Mouse (Mus musculus) hindbrain, embryonic 15.5 days (tissue): ENCODE measurements around the gene Senp3. TPM values are rescaled to one million over a fixed set of nuclear protein-coding genes. Genes with fewer than 3 reads are reported as not detected.
A peak's percentile ranks its signal among the peaks of the same experiment; 100 is the strongest.

Experiments used
- ATAC-seq: fragments of 200-750 bp; cut with Nextera tagmentation; 2 replicates; pipeline ENCODE4 v1.8.0; 2017; ENCODE audit warnings: low read depth, moderate number of reproducible peaks, moderate TSS enrichment; ENCODE audit not compliant: low FRiP score
- H3K27ac ChIP-seq: fragments of 300-500 bp; sonication (generic); replicated peaks from 2 replicates; pipeline ENCODE4 v1.5.1; 2015; ENCODE audit warnings: mild to moderate bottlenecking, inconsistent platforms
- H3K27me3 ChIP-seq: fragments of 300-500 bp; sonication (generic); 2 replicates; pipeline ENCODE4 v1.6.1; 2015; ENCODE audit warnings: control low read depth, inconsistent platforms
- H3K36me3 ChIP-seq: fragments of 300-500 bp; sonication (generic); 2 replicates; pipeline ENCODE4 v1.6.1; 2015; ENCODE audit warnings: control low read depth, inconsistent platforms
- H3K4me1 ChIP-seq: fragments of 300-500 bp; sonication (generic); replicated peaks from 2 replicates; pipeline ENCODE4 v1.6.1; 2015; ENCODE audit warnings: control low read depth, inconsistent platforms
- H3K4me2 ChIP-seq: fragments of 300-500 bp; sonication (generic); 2 replicates; pipeline ENCODE4 v1.6.1; 2015; ENCODE audit warnings: moderate library complexity, mild to moderate bottlenecking, inconsistent platforms
- H3K4me3 ChIP-seq: fragments of 300-500 bp; sonication (generic); 2 replicates; pipeline ENCODE4 v1.5.1; 2015; ENCODE audit warnings: mild to moderate bottlenecking, inconsistent platforms
- H3K9ac ChIP-seq: fragments of 300-500 bp; sonication (generic); 2 replicates; pipeline ENCODE4 v1.6.1; 2015; ENCODE audit warnings: inconsistent platforms
- H3K9me3 ChIP-seq: fragments of 300-500 bp; sonication (generic); 2 replicates; pipeline ENCODE4 v1.6.1; 2016; ENCODE audit warnings: control low read depth, inconsistent platforms
- WGBS: fragments of 180-500 bp; shearing (Covaris S2); methylation state at CpG from one replicate; pipeline ENCODE4 v1.1.7; 2015; 5-methylcytosine and 5-hydroxymethylcytosine counted together
- polyA plus RNA-seq: library from polyadenylated mRNA; unstranded; fragments of >200 nt; fragmentation: Nextera tagmentation; extraction: Ambion mirVana; gene quantifications from 2 replicates; pipeline ENCODE4 v1.2.1, GENCODE M21; 2015

Senp3 gene
- polyA plus RNA-seq, 1 experiment from 2014 or later, result 103 TPM

DNA sequence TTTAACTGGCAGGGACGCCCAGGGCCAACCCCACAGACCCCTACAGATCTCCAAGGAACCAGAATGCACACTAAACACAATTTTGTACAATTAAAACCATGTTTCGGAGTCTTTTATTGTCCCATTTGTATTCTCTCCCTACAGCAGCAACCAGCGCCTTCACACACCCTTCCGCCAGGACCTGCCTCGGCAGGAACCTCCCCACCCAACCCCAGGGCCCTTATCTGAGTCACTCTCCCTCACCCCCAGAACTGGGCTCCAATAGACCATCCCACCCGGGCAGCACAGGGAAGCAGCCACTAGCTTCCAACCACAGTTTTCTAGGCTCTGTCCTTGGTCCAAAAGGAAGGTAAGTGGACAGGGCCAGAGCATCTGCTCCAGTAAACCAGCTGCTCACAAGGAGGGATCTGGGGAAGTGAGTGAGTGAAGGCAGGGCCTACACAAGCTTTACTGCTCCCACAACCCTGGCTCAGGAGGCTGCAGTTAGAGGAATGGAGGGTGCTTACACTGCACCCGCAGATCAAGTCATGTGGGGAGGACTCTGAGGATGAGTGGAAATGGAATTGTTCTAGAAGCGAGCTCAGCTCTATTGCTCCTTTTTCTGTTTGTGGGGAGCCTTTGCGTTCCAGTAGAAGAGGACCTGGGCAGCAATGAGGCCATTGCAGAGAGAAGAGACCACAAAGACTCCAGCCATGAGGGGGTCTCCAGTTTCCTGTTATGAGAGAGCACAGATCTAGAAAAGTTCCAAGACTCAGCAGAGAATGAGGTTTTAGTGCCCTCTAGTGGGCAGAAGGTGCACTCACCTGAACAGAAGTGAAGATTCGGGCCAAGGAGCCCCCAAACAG is 25.0 kb downstream of the Senp3 start:
- ATAC-seq, result 0 out of 2 replicates have a peak, but pooled peaks have one; percentile 14
- H3K27ac ChIP-seq, result no peak overlapping the region
- H3K4me3 ChIP-seq, result no peak overlapping the region
- peaks cover 42% of the 10 kb centered on the region for H3K36me3 ChIP-seq
- H3K4me2 ChIP-seq, result no peak overlapping the region
- H3K4me1 ChIP-seq, result peaks cover 26% of the 10 kb centered on the region
- H3K9me3 ChIP-seq, result no peaks in the 10 kb centered on the region
- WGBS, result 80% methylated on average over 10 of the region's 10 CpGs
- no peak overlapping the region for H3K9ac ChIP-seq
- H3K27me3 ChIP-seq, result no peaks in the 10 kb centered on the region

DNA sequence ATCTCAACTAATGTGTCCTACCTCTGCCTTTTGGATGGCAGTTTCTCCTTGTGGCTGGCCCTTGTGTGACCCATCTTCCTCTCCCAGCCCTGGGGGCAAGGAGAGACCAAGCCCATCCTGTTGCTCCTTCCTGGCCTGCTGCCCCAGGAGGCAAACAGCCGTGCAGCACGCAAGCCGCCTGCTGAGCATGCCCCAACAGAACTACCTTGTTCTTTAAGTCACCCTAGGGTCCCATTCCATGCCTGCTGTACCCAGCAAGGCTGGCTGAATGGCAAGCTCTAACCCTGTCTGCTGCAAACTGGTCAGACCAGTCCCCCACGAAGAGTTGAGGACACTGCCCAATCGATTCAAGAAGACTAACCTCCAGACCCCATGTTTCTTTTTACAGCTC is 25.8 kb downstream of the Senp3 start:
- Histone ChIP-seq H3K9me3 (no peaks in the 10 kb centered on the region), H3K27ac (no peak overlapping the region), H3K36me3 (peaks cover 49% of the 10 kb centered on the region), H3K27me3 (no peaks in the 10 kb centered on the region), H3K9ac (no peak overlapping the region), H3K4me3 (no peak overlapping the region), H3K4me2 (no peak overlapping the region), H3K4me1 (peaks cover 19% of the 10 kb centered on the region)
- WGBS, result 77% methylated on average over 5 of the region's 5 CpGs
- ATAC-seq, result no peak

DNA sequence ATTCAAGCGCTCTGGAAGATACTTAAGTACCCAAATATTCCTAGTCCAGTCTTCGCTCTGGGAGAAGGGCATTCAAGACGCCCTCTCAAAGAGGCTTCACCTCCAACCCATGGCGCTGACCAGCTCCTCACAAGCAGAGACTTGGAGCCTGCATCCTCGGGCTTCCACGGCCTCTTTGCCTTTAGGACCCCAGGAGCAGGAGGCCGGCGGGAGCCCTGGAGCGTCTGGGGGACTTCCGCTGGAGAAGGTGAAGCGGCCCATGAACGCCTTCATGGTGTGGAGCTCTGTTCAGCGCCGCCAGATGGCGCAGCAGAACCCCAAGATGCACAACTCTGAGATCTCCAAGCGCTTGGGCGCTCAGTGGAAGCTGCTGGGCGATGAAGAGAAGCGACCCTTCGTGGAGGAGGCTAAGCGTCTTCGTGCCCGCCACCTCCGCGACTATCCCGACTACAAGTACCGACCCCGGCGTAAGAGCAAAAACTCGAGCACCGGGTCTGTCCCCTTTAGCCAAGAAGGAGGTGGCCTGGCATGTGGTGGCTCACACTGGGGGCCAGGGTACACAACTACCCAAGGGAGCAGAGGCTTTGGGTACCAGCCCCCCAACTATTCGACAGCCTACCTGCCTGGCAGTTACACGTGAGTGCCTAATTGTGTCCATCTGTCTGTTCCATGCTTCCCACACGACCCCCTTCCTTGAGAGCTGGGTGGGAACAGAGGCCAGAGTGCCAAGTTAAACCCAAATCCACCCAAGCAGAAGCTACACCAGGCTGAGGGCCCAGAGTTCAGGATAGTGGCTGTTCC is 26.4 kb downstream of the Senp3 start, which contains the start of gene Sox15:
TSS of gene Sox15 (plus strand) at position 51 of the 801 bp plus-strand sequence.
- Histone ChIP-seq H3K9ac (no peak within 1 kb of the TSS), H3K36me3 (peaks cover 55% of the 10 kb centered on the region), H3K27ac (no peak within 1 kb of the TSS), H3K4me1 (peaks cover 13% of the 10 kb centered on the region), H3K4me2 (no peak within 1 kb of the TSS), H3K27me3 (no peaks in the 10 kb centered on the region), H3K9me3 (no peaks in the 10 kb centered on the region), H3K4me3 (no peak within 1 kb of the TSS)
- WGBS, result 24% methylated on average over 34 of the region's 34 CpGs
- ATAC-seq, result peak; percentile 65

DNA sequence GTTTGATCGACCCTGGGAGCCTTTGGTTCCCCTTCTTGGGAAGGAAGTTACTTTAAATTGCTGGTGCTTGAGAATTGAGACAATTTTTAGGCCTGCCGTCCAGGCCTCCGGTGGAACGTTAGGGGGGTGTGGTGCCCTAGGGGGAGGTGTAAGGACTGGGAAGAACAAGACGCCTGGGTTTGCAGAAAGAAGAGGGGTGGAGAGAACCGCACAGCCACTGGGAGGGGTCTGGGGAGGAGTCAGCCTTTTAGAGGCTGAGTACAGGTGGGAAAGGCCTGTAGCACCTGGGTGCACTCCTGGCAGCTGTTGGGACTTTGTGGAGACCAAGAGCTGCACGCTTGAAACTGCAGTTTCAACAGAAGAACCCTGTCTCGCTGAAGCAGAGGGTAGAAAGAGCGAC is 27.1 kb downstream of the Senp3 start:
- 52% methylated on average over 9 of the region's 9 CpGs for WGBS
- H3K9me3 ChIP-seq, result no peaks in the 10 kb centered on the region
- H3K4me3 ChIP-seq, result no peak overlapping the region
- no peak for ATAC-seq
- no peaks in the 10 kb centered on the region for H3K27me3 ChIP-seq
- no peak overlapping the region for H3K27ac ChIP-seq
- no peak overlapping the region for H3K4me2 ChIP-seq
- peaks cover 11% of the 10 kb centered on the region for H3K4me1 ChIP-seq
- no peak overlapping the region for H3K9ac ChIP-seq
- H3K36me3 ChIP-seq, result peaks cover 62% of the 10 kb centered on the region

DNA sequence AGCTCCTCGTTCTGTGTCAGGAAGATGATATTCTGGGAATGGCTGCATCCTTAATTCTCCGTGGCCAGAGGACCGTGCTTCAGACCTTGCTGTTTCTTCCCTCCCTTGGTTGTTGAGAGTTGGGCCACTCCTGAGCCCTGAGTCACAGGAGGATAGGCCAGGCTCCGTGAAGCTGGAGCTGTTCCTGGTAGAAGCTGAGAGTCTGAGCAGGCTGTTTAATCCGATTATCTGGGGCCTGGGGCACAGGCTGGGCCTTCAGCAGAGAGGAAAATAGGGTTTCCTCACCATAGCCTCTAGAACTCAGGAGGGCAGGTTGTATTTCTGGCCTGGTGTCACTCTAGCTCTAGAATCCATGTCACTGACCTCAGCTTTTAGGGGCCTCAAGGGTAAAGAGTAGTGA is 28.5 kb downstream of the Senp3 start:
- Histone ChIP-seq H3K4me2 (no peak overlapping the region), H3K36me3 (peaks cover 68% of the 10 kb centered on the region), H3K27ac (no peak overlapping the region), H3K4me3 (no peak overlapping the region), H3K9ac (no peak overlapping the region), H3K27me3 (no peaks in the 10 kb centered on the region), H3K4me1 (peaks cover 11% of the 10 kb centered on the region), H3K9me3 (no peaks in the 10 kb centered on the region)
- no peak for ATAC-seq
- 81% methylated on average over 5 of the region's 5 CpGs for WGBS

DNA sequence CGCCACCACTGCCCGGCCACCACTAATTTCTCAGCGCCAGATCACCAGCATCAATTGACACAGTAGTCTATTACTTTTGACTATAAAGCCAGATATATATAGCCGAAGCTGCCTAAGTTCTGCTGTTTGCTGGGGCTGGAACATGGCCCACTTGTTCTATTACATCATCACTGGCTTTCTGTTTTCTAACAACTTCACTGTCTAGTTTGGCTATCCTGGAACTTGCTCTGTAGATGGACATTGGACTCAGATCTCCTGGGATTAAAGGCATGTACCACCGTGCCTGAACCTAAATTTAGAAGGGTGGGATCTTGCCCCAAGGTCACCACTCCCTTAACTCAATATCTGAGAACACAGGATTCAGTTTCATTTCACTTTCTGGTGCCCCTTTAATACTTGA is 36.0 kb downstream of the Senp3 start:
- Histone ChIP-seq H3K4me3 (no peak overlapping the region), H3K36me3 (peaks cover 94% of the 10 kb centered on the region), H3K9me3 (no peaks in the 10 kb centered on the region), H3K4me2 (no peak overlapping the region), H3K9ac (no peak overlapping the region), H3K27ac (no peak overlapping the region), H3K4me1 (no peaks in the 10 kb centered on the region), H3K27me3 (no peaks in the 10 kb centered on the region)
- 96% methylated on average over 5 of the region's 5 CpGs for WGBS
- ATAC-seq, result no peak

DNA sequence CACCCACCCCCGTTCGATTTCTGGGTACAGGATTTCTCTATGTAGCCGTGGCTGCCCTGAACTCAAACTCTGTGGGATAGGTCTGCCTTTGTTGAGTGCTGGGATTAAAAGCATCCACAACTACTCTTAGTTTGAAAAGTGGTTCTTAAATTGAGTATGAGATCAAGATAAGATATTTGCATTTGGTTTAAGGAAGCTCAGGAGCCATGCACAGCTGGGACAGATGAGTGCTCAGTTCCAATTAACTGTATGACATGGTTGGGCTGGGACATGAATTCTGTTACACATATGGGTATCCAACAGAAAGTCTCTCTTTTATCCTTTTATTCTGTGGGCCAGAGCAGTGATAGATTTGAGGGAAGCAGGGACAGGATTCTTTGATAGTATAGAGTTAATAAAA is 46.4 kb downstream of the Senp3 start:
- H3K4me2 ChIP-seq, result peak overlapping the region; percentile 78; the same call in 1 of the 2 replicates

DNA sequence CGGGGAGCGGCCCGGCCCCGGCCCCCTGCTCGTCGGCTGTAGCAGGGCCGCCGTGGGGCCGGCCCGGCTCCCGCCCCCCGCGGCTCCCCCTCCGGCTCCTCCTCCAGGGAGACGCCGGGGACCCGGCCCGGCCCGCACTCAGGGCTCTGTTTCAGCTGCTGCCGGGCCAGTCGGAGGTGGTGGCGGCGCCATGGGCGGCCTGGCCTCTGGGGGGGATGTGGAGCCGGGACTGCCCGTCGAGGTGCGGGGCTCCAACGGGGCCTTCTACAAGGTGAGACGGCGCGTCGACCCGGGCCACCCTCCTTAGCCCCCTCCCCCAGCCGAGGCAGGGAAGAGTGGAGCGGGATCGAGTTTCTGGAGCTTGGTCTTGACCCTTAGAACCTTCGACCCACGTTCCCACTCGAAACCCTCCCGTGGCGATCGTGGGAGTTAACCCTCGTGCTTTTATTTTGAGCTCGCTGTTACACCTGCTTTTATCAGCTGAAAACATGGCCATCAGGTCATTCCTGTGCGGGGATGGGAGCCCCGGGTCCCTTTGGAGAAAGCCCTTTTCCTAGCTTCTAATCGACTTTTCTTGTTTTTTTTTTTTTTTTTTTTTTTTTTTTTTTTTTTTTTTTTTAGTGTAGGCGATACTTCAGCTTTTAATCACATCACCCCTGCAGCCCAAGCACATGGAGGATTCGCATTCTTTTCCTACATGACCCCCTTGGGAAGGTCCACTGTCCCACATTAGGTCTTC is 48.6 kb downstream of the Senp3 start:
- H3K36me3 ChIP-seq, result peaks cover 5% of the 10 kb centered on the region; the same call in 1 of the 2 replicates
- WGBS, result under 1% methylated on average over 33 of the region's 50 CpGs
- H3K9ac ChIP-seq, result peak overlapping the region; percentile 99
- peak overlapping the region; percentile 78 for H3K4me2 ChIP-seq
- peak overlapping the region; percentile 94 for H3K4me3 ChIP-seq
- H3K9me3 ChIP-seq, result no peaks in the 10 kb centered on the region
- ATAC-seq, result peak; percentile 40; the same call in 1 of the 2 replicates
- H3K4me1 ChIP-seq, result peaks cover 33% of the 10 kb centered on the region
- peak overlapping the region; percentile 95 for H3K27ac ChIP-seq
- no peaks in the 10 kb centered on the region for H3K27me3 ChIP-seq

More for the DNA sequence above, 46.4 kb downstream of the Senp3 start:
- Histone ChIP-seq H3K4me3 (no peak overlapping the region), H3K9ac (no peak overlapping the region), H3K36me3 (peaks cover 19% of the 10 kb centered on the region), H3K9me3 (no peaks in the 10 kb centered on the region), H3K27ac (no peak overlapping the region), H3K27me3 (no peaks in the 10 kb centered on the region), H3K4me1 (peaks cover 33% of the 10 kb centered on the region)
- WGBS, result 93% methylated on average over 3 of the region's 3 CpGs
- no peak for ATAC-seq

DNA sequence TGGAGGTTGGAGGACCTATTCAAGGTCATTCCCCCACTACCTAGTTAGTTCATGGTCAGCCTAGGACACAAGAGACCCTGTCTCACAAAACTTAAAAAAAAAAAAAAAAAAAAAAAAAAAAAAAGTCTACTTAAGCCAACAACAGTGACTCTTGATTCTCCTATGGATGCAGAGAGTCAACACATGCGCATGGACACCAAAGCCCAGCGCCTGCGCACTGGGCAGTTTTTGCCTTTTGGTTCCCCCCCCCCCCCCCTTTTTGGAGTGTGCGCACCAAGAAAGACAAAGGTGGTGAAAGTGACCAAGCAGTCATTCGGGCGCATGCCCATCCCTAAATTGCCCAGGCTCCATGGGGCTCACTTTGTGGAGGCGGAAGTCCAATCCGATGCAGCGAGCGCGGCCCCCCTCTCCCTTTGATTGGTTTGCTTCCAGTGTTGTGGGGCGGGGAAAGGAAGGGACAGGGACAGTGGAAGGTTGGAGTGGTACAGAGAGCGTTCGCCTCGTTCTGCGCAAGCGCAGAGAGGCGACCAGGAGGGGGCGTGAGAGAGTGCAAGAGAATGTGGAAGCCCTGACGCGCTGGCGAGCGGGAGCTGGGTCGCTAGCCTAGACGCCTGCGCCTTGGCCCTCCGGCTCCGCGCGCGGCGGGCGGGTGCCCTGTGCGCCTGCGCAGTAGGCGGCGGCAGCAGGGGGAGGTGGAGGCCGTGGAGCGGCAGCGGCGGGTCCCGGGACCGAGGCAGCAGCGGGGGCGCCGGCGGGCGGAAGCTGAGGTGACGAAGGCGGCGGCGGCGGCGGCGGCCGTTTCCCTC is 49.4 kb downstream of the Senp3 start, which contains the start of gene Fxr2:
TSS of gene Fxr2 (plus strand) at position 707 of the 806 bp plus-strand sequence.
- peak within 1 kb of the TSS; percentile 99 for H3K9ac ChIP-seq
- H3K27me3 ChIP-seq, result no peaks in the 10 kb centered on the region
- no peaks in the 10 kb centered on the region for H3K9me3 ChIP-seq
- H3K4me1 ChIP-seq, result peaks cover 33% of the 10 kb centered on the region
- peak within 1 kb of the TSS; percentile 95 for H3K27ac ChIP-seq
- peaks cover 4% of the 10 kb centered on the region; the same call in 1 of the 2 replicates for H3K36me3 ChIP-seq
- H3K4me3 ChIP-seq, result peak within 1 kb of the TSS; percentile 94
- WGBS, result under 1% methylated on average over 36 of the region's 56 CpGs
- H3K4me2 ChIP-seq, result peak within 1 kb of the TSS; percentile 78
- ATAC-seq, result peak; percentile 100

DNA sequence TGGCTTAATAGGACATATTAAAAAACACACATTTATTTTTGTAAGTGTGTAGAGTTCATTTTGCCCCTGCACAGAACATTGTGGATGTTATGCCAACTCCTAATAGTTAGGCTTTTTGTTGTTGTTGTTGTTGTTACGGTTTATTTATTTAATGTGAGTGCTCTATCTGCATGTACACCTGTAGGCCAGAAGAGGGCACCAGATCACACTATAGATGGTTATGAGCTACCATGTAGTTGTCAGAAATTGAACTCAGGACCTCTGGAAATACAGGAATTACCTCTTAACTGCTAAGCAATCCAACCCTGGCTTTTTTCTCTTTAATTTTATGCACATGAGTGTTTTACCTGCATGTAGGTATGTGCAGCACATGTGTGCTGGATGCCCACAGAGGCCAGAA is 52.1 kb downstream of the Senp3 start:
- Histone ChIP-seq H3K4me2 (no peak overlapping the region), H3K27ac (no peak overlapping the region), H3K4me3 (no peak overlapping the region), H3K9me3 (no peaks in the 10 kb centered on the region), H3K4me1 (peaks cover 13% of the 10 kb centered on the region), H3K27me3 (no peaks in the 10 kb centered on the region), H3K9ac (no peak overlapping the region), H3K36me3 (no peaks in the 10 kb centered on the region)
- no peak for ATAC-seq
- 66% methylated on average over 1 of the region's 1 CpGs for WGBS

DNA sequence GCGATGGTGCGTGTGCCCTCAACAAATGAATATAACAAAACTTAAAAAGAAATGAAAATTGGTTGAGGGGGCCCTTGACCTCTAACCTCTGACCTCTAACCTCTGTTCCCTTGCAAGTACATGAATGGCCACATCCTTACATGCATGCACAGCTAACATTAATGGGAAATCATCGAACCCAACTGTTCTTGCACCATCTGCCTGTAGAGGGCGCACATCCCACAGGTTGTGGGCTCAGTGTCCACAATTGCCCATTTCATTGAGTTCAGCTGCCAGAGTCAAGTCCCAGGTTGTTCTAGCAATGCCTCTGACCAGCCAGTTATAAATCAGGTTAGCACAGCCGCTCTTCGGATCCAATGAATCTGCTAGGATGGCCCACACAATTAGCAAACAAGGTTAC is 53.6 kb downstream of the Senp3 start:
- H3K4me3 ChIP-seq, result no peak overlapping the region
- no peak overlapping the region for H3K4me2 ChIP-seq
- no peak overlapping the region for H3K9ac ChIP-seq
- no peaks in the 10 kb centered on the region for H3K9me3 ChIP-seq
- no peaks in the 10 kb centered on the region for H3K36me3 ChIP-seq
- H3K27me3 ChIP-seq, result no peaks in the 10 kb centered on the region
- 36% methylated on average over 6 of the region's 6 CpGs for WGBS
- peaks cover under 1% of the 10 kb centered on the region for H3K4me1 ChIP-seq
- no peak overlapping the region for H3K27ac ChIP-seq
- ATAC-seq, result no peak
